Mouse (Mus musculus) right cerebral cortex, postnatal 10 days (tissue): ENCODE measurements around the gene Ccnjl.
A peak's percentile ranks its signal among the peaks of the same experiment; 100 is the strongest.

ENCODE experiments used
- DNase-seq, 2 experiments: peaks; one replicate each; pipeline ENCODE4 v3.0.0; 2021; ENCODE audit warnings: low spot score in 2 of 2

Gene Ccnjl

DNA sequence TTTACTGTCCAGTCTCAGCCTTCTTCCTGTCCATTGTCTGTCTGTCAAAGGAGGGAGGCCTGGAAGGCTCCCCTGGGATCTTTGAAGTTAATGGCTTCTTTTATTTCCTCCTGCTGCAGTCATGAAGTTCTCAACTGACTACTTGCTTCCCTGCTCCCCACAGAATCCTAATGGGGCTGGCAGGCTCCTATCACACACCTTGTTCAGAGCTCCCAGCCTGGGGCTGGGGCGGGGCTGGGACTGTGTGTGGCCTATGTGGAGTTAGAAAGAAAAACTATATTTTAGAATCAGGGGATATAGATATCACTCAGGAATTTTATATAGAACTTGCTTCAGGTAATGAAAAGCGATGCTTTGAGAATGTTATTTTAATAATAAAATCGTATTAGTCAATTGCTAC, 8.1 kb upstream of the Ccnjl start:
- DNase-seq: no peak

GRCm38 (mm10) chr11:43528078-43528682, 404 bp upstream of the Ccnjl start:
- DNase-seq: no peak

- DNase-seq: no peak
Measured at GRCm38 (mm10) chr11:43530043-43530442, 1.5 kb downstream of the Ccnjl start.

DNA sequence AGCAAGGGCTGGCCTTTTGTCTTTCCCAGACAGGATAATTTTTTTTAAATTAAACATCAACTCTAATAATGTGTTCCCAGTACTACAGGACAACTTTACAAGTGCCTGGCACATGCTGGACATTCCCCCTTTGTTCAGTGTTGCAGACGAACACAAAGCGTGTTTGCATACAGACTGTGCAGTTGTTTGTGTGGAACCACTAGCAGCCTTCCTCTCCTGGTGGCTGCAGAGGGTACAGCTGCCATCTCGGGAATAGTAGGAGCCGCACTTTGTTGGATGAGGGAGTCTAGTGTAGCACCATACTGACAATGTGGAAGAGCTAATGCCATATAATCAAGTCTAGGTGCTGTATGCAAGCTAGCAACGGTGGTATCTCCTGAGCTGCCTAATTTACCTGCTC, 3.0 kb downstream of the Ccnjl start:
- DNase-seq: no peak

DNA sequence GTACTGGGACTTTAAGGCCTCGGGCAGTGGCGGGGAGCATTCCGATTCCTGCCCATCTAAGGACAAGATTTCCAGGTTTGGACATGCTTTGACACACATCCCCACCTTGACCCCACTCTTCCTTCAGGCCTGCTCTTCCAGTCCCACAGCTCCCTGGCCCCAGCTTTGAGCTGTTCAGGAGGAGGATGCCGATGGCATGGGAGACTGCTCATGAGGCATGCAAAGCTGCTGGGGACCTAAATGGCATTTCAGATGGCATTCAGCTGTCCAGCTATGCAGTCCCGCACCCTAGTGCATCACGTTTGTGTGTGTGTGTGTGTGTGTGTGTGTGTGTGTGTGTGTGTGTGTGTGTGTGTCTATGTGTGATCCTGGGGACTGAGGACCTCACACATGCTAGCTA, 8.5 kb downstream of the Ccnjl start:
- no peak for DNase-seq

- DNase-seq: no peak
Measured at GRCm38 (mm10) chr11:43539863-43540262, 11.3 kb downstream of the Ccnjl start.

DNA sequence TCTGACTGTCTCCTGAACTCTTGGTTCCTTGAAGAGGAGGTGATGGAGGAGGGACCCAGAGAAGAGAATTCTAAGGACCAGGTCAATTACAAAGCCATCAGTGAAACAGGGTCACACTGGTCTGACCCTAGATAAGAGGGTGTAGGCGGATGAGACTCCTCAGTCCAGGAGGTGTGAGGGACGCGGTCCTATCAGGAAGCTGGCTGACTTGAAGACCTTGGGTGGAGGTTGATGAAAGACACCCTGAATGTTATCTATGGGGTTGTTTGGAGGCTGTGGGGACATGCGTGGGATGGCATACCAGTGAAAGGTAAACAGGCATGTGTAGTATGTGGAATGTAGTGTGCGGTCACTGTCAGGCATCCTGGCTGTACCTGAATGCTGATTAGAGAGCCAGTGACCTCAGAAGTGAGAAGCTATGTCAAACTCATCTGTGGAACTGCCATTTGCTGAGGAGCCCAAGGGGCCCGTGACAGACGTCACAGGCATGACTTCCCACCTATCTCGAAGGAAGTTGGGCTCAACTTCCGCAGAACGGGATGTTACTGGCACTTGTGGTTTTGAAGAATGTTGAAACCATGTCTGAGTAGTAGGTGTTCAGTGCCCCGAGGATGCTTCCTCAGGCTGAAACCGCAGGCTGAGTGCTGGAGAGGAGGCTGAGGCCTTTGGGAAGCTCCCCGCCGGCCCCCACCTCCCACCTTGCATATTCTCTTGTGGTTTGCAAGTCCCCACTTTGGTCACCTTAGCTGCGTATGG, 15.3 kb downstream of the Ccnjl start:
- DNase-seq: no peak

DNA sequence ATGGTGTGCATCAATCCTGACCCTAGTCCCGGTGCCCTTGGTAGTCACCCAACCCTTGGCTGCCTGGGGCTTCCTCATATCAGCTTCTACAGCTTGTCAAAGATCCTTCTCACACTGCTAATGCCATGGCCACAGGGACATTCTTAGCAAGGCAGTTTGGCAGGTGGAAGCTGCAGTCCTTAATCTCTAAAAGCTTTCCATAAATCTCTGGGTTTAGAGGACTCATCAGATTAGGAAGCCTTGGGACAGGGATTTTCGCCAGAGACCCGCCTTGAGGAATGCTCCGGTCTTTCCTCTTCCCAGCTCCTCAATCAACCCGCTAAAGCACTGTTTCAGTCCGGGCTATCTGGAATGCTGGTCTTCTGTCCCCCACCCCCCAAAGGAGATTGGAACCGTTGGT, 16.2 kb downstream of the Ccnjl start:
- no peak for DNase-seq

GRCm38 (mm10) chr11:43545873-43546475, 17.4 kb downstream of the Ccnjl start:
- no peak for DNase-seq

DNA sequence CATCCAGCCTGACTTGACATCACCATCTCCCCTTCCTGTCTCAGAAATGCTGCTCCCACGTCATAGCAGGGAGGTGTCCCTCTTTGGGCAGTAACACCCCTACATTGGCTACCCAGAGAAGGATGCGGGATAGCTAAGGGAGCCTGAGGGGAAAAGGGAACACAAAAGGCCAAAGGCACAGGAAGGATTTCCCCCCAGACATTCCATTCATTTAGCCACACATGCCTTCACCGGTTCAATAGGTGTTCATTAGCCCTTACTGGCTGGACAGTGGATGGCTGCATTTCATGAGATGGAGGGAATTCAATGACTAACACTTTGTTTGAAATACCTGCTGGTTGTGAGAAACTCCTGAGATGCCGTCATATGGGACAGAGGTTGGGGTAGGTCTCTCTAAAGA, 18.1 kb downstream of the Ccnjl start:
- DNase-seq: no peak

GRCm38 (mm10) chr11:43548148-43548547, 19.6 kb downstream of the Ccnjl start:
- DNase-seq: peak; percentile 88

- no peak for DNase-seq
Measured at GRCm38 (mm10) chr11:43548657-43549435, 20.3 kb downstream of the Ccnjl start.

DNA sequence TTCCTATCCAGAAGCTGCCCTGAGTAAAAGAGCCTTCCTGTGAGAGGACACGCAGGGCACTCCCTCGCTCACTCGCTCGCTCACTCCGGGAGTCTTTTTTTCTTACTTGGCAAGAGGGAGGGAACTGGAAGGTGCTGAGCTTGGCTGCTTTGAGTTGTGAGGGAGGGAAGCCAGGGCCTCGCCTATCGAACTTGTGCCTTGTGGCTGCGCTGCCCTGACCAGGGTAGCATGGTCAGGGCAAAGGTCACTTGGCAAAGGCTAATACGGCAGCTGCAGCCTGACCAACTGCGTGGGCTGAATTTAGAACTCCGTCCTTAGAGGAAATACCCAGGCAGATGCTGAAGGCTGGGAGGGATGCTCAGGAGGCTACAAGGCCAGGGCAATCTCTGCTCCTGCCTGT, 21.1 kb downstream of the Ccnjl start:
- DNase-seq: peak; percentile 51

GRCm38 (mm10) chr11:43551756-43552155, 23.2 kb downstream of the Ccnjl start:
- DNase-seq: no peak

GRCm38 (mm10) chr11:43552675-43553074, 24.1 kb downstream of the Ccnjl start:
- DNase-seq: no peak

- no peak for DNase-seq
Measured at GRCm38 (mm10) chr11:43556538-43556937, 28.0 kb downstream of the Ccnjl start.

- peak; percentile 79 to 86 for DNase-seq
Measured at GRCm38 (mm10) chr11:43559515-43560292, 31.1 kb downstream of the Ccnjl start.

GRCm38 (mm10) chr11:43563654-43564244, 35.2 kb downstream of the Ccnjl start:
- DNase-seq: no peak

DNA sequence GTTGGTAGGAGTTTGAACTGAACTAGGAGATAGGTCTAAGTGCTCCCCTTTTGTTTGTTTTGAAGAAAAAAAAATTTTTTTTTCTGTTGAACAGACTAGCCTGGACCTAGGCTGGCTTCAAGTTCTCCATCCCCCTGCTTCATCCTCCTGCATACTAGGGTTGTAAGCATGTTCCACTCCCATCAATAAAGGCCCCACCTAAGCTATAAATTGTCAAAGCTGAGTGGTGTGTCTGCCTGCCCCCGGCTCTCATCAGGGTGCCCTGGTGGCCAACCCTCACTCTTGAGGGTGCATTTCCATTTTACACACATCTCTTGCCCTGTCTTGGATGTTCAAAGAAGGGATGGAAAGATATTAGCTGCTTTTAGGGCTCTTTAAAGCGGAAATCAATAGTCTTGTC, 36.8 kb downstream of the Ccnjl start:
- no peak for DNase-seq

DNA sequence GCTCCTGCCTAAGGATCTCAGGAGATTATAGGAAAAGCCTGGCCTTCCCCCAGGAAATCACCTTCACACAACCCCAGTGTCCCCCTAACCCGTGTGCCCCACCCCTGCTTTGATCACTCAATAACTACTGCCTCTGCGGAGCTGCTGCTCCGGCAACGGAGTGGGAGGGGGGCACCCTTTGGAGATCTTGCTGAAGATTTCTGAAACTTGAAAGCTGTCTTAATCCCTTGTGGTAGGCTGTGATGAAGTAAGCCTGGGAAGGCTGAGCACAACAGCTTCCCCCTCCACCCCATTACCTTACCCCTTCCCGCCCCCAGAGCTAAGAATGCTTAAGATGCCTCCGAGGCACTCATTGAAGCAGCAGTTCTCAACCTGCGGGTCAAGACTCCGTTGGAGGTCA, 37.3 kb downstream of the Ccnjl start:
- no peak for DNase-seq

DNA sequence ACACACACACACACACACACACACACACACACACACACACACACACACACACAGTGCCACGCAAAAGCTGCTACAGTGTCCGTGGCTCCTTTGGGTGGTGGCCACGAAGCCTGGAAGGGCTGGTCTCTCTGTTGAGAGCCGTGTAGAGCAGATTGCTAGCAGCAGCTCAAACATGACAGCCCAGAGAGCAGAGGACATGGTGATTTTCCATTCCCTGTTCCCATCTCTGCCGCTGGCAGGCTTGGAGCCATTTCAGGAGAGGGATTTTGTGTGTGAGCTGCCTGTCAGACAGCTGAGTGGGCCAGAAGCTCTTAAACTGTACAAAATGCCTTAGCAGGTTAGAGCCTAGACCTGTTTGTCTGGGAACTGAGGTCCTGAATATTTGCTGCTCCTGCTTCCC, 38.1 kb downstream of the Ccnjl start:
- DNase-seq: no peak
